Mouse (Mus musculus) stomach, embryonic 15.5 days (tissue): Measurements from ENCODE around the gene Pnmal2. TPM values are rescaled to one million over a fixed set of nuclear protein-coding genes. Genes with fewer than 3 reads are reported as not detected.
A peak's percentile ranks its signal among the peaks of the same experiment; 100 is the strongest.

Experiments used
- ATAC-seq: fragments of 200-750 bp; cut with Nextera tagmentation; 2 replicates; pipeline ENCODE4 v1.8.0; 2017; ENCODE audit warnings: low read depth, moderate number of reproducible peaks, moderate TSS enrichment; ENCODE audit not compliant: insufficient read depth, low FRiP score
- H3K27ac ChIP-seq: fragments of 300-500 bp; sonication (generic); 2 replicates; pipeline ENCODE4 v1.5.1; 2015; ENCODE audit warnings: mild to moderate bottlenecking, inconsistent platforms
- H3K27me3 ChIP-seq: fragments of 300-500 bp; sonication (generic); replicated peaks from 2 replicates; pipeline ENCODE4 v1.6.1; 2015; ENCODE audit warnings: inconsistent platforms
- H3K36me3 ChIP-seq: fragments of 300-500 bp; sonication (generic); 2 replicates; pipeline ENCODE4 v1.6.1; 2015; ENCODE audit warnings: inconsistent platforms
- H3K4me1 ChIP-seq: fragments of 300-500 bp; sonication (generic); 2 replicates; pipeline ENCODE4 v1.6.1; 2015; ENCODE audit warnings: inconsistent platforms
- H3K4me2 ChIP-seq: fragments of 300-500 bp; sonication (generic); 2 replicates; pipeline ENCODE4 v1.6.1; 2015; ENCODE audit warnings: mild to moderate bottlenecking, inconsistent platforms
- H3K4me3 ChIP-seq: fragments of 300-500 bp; sonication (generic); replicated peaks from 2 replicates; pipeline ENCODE4 v1.5.1; 2015; ENCODE audit warnings: inconsistent platforms
- H3K9ac ChIP-seq: fragments of 300-500 bp; sonication (generic); 2 replicates; pipeline ENCODE4 v1.6.1; 2015; ENCODE audit warnings: inconsistent platforms
- H3K9me3 ChIP-seq: fragments of 300-500 bp; sonication (generic); 2 replicates; pipeline ENCODE4 v1.6.1; 2016; ENCODE audit warnings: inconsistent platforms
- WGBS: fragments of 180-500 bp; shearing (Covaris S2); methylation state at CpG from one replicate; pipeline ENCODE4 v1.1.7; 2015; 5-methylcytosine and 5-hydroxymethylcytosine counted together
- polyA plus RNA-seq: library from polyadenylated mRNA; unstranded; fragments of >200 nt; fragmentation: Nextera tagmentation; extraction: Ambion mirVana; gene quantifications from 2 replicates; pipeline ENCODE4 v1.2.1, GENCODE M21; 2015

The Pnmal2 gene
- polyA plus RNA-seq, 1 experiment from 2014 or later, result 10.2 TPM

DNA sequence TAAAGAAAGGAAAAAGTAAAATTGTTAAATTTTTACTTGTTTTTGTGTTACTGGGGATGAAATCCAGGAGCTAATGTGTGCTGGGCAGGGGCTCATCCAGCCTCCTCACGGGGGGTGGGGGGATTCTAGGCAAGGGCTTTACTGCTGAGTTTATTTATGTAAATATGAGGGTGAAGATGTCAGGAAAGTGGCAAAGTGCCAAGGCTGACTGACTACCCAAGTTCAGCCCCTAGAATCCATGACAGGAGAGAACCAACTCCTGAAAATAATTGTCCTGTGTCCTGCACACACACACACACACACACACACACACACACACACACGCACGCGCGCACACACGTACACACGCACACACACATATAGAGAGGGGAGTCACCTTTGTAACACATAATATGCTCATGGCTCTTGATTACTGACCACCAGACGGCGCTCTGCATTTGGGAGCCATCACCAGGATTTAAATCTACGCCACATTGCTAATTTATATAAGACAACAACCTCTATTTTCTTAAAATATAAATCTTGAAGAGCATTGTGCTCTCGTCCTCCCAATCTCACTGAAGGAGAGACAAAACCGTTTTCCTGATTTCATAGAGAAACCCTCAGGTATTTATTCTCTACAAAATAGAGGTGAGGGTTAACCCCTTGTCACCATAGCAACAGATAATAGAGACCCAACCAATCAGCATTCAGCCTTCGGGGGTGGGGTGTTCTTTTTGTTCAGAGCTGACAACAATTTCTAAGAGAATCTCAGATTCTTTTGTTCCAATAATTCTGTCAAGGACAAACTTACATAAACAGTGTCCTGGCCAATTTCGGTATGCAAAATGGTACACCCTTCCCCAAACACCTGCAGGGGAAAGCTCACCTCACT is 11.5 kb upstream of the Pnmal2 start:
- Histone ChIP-seq H3K9me3 (no peaks in the 10 kb centered on the region), H3K27ac (no peak overlapping the region), H3K4me3 (no peak overlapping the region), H3K9ac (no peak overlapping the region), H3K4me2 (no peak overlapping the region), H3K36me3 (no peaks in the 10 kb centered on the region), H3K4me1 (no peaks in the 10 kb centered on the region), H3K27me3 (no peaks in the 10 kb centered on the region)
- ATAC-seq, result no peak
- 39% methylated on average over 14 of the region's 14 CpGs for WGBS

DNA sequence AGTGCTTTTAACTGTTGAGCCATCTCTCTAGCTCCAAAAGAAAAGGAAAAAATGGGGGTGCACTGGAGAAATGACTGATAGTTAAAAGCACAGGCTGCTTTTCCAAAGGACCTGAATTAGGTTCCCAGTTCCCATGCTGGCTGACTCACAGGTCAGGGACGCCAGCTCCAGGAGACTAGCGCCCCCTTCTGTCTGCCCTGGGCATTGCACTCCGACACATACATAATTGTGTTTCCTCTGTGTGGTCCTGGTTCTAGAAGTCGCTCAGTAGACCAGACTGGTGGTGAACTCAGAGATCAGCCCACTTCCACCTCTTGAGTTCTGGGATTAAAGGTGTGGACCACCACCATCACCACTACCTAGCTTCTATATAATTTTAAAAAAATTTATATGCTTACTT is 7.2 kb upstream of the Pnmal2 start:
- ATAC-seq, result no peak
- WGBS, result 47% methylated on average over 4 of the region's 4 CpGs

DNA sequence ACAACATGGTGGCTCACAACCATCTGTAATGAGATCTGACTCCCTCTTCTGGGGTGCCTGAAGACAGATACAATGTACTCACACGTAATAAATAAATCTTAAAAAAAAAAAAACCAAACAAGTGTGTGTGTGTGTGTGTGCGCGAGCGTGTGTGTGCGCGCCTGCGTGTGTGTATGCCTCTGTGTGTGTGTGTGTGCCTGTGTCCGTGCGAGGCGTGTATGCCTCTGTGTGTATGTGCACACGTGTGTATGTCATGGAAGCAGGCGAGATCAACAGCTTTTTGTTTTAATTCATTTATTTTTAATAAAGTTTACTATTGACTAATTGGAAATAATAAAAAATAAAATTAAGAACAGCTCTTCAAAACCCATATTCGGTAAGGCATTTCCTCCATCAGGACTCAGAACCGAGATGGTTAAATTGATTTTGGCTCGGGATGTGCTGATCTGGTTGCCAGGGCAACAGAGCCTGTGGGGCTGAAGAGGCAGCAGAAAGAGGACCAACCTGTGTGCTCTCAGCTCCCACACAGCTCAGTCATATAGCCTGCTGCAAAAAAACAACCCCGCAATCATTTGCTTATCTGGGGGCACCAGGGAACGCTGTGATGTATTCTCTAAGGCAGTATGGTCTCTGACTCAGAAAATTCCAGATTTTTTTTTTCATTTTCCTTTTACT is 6.2 kb upstream of the Pnmal2 start:
- H3K4me2 ChIP-seq, result no peak overlapping the region
- 71% methylated on average over 17 of the region's 17 CpGs for WGBS
- H3K9ac ChIP-seq, result no peak overlapping the region
- no peaks in the 10 kb centered on the region for H3K27me3 ChIP-seq
- H3K36me3 ChIP-seq, result no peaks in the 10 kb centered on the region
- H3K4me3 ChIP-seq, result no peak overlapping the region
- H3K9me3 ChIP-seq, result no peaks in the 10 kb centered on the region
- H3K4me1 ChIP-seq, result peaks cover 7% of the 10 kb centered on the region; the same call in 1 of the 2 replicates
- H3K27ac ChIP-seq, result no peak overlapping the region
- no peak for ATAC-seq

More for the DNA sequence above, 7.2 kb upstream of the Pnmal2 start:
- Histone ChIP-seq H3K4me2 (no peak overlapping the region), H3K4me1 (peaks cover 7% of the 10 kb centered on the region; the same call in 1 of the 2 replicates), H3K36me3 (no peaks in the 10 kb centered on the region), H3K9ac (no peak overlapping the region), H3K27ac (no peak overlapping the region), H3K9me3 (no peaks in the 10 kb centered on the region), H3K4me3 (no peak overlapping the region), H3K27me3 (no peaks in the 10 kb centered on the region)

DNA sequence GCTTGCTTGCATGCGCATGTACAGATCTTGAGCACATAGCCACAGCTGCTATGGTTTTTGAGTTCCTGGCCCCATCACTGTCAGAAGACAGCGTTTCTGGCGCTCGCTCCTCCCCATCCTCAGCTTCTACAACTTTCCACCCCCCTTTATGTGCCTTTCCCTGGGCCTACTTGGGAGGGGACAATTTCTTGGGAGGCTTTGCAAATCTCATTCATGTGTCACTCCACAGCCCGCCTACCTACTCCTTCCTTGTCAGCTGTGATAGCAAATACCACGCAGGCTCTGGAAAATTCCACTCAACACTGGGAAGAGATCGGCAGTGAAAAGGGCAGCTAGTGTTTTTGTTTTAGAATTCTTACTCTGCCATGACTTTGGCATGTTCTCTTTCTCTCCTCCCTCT is 4.2 kb upstream of the Pnmal2 start:
- H3K9me3 ChIP-seq, result no peaks in the 10 kb centered on the region
- H3K36me3 ChIP-seq, result no peaks in the 10 kb centered on the region
- peak overlapping the region; percentile 49 for H3K27ac ChIP-seq
- no peak overlapping the region for H3K9ac ChIP-seq
- H3K27me3 ChIP-seq, result peaks cover 2% of the 10 kb centered on the region; the same call in 1 of the 2 replicates
- ATAC-seq, result no peak
- H3K4me2 ChIP-seq, result 0 out of 2 replicates have a peak overlapping the region, but pooled peaks have one; percentile 11
- WGBS, result 31% methylated on average over 7 of the region's 7 CpGs
- H3K4me1 ChIP-seq, result peaks cover 13% of the 10 kb centered on the region
- no peak overlapping the region for H3K4me3 ChIP-seq

DNA sequence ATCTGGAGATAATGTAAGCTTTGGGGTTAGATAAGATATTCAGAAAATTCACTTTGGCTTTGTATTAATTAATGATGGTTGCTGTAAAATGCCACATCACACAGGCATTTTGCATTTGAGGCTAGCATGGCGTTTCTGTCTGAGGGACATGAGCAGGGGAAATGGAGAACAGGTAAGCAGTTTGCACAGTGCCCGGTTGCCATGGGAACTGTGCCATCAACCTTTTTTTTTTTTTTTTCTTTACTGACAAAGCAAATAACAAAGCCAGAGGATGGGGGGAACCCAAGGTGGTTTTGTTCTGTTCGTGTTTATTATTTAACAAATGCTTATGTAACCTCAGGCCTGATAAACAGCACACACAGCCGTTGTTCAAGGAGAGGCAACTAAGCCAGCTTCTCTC is 1.6 kb upstream of the Pnmal2 start:
- Histone ChIP-seq H3K9ac (no peak overlapping the region), H3K4me2 (no peak overlapping the region), H3K27me3 (peaks cover 22% of the 10 kb centered on the region; the same call in 1 of the 2 replicates), H3K4me3 (no peak overlapping the region), H3K27ac (no peak overlapping the region), H3K4me1 (peaks cover 33% of the 10 kb centered on the region), H3K9me3 (no peaks in the 10 kb centered on the region), H3K36me3 (no peaks in the 10 kb centered on the region)
- no peak for ATAC-seq
- 50% methylated on average over 4 of the region's 4 CpGs for WGBS

DNA sequence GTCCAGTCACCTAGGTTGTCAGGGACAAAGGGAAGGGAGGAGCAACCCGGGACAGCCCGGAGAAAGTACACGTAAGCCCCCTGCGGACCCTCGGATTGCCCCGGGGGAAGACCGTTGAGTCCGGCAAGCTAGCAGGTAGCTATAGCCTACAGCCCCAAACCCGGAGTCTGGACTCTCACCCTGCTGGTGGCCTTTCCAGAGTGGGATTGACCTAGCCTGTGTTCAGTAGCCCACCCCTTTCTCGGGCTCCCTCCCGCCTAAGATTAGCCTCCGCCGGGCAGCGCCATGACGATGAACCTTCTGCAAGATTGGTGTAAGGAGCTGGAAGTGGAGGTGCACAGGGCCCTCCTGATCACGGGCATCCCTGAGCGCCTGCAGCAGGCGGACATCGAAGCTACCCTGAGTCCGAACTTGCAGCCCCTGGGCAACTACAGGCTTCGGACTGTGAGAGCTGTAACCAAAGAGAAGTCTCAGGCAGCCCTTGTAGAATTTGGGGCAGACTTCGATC is 380 bp downstream of the Pnmal2 start:
- 3% methylated on average over 22 of the region's 22 CpGs for WGBS
- Histone ChIP-seq H3K27me3 (peaks cover 37% of the 10 kb centered on the region), H3K9me3 (no peaks in the 10 kb centered on the region), H3K9ac (peak overlapping the region; percentile 45), H3K4me1 (peaks cover 48% of the 10 kb centered on the region), H3K4me3 (peak overlapping the region; percentile 54), H3K27ac (no peak overlapping the region; the same call in 1 of the 2 replicates), H3K4me2 (peak overlapping the region; percentile 80), H3K36me3 (no peaks in the 10 kb centered on the region)
- no peak for ATAC-seq

DNA sequence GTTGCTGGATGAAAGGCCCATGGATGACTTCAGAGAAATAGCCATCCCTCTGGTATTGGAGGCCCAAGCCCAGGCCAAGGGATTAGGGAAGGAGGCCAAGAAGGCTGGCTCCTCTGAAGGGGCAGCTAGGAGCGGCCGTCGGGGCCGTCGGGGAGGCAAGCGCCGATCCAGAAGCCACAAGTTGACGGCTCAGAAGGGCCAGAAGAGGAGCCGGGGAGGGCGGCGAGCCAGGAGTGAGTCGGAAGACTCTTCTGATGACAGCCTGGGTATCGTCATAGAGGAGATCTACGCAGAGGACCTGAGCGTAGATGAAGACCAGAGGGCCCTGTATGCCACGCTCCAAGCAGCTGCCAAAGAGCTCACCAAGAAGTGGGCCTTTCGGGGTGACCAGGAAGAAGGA is 937 bp downstream of the Pnmal2 start:
- Histone ChIP-seq H3K9me3 (no peaks in the 10 kb centered on the region), H3K36me3 (no peaks in the 10 kb centered on the region), H3K4me3 (peak overlapping the region; percentile 54), H3K9ac (0 out of 2 replicates have a peak overlapping the region, but pooled peaks have one; percentile 45), H3K4me1 (peaks cover 47% of the 10 kb centered on the region), H3K27ac (no peak overlapping the region), H3K27me3 (peaks cover 37% of the 10 kb centered on the region), H3K4me2 (peak overlapping the region; percentile 80)
- WGBS, result 27% methylated on average over 17 of the region's 17 CpGs
- no peak for ATAC-seq

DNA sequence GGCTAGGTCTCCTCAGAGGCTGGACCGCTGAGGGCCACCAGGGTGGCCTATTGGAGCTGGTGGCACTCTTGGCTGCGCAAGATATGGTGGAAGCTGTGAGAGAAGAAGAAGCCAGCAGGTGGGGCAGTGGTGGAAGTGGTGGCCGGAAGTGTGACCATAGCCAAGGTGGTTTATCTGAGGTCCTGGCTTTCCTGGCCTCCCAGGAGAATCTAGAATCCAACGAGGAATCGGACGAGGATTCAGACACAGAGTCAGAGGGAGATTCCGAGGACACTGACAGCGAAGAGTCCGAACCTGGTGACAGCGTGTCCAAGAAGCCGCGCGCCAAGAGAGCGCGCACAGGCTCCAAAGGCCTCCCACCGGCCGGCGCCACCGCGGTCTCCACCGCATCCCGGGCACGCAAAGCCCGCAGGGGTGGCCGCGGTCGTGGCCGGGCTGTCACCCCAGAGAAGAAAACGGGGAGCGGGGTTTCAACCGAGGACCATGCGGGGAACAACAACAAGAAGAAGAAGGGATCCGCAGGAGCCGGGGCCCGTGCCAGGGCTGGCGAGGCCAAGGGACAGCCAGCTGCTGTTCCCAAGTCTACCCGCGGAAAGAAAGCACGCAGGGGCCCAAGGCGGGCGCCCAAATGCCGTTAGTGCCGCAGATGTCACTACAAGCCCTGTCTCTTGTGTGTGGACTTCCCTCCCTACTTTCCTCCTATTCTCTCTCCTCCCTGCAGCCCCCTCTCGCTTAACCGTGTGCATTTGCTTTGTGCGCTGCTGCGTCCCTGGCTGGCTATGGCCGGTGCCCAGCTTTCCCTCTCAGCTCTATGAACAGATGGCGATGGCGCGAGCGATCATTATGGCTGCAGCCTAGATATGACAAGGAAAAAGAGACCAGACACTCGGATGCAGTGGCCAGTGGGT is 2.2 kb downstream of the Pnmal2 start:
- Histone ChIP-seq H3K9me3 (no peaks in the 10 kb centered on the region), H3K36me3 (no peaks in the 10 kb centered on the region), H3K4me1 (peaks cover 48% of the 10 kb centered on the region), H3K4me3 (peak overlapping the region; percentile 29), H3K9ac (no peak overlapping the region; the same call in 1 of the 2 replicates), H3K4me2 (peak overlapping the region; percentile 61), H3K27me3 (peaks cover 37% of the 10 kb centered on the region), H3K27ac (0 out of 2 replicates have a peak overlapping the region, but pooled peaks have one; percentile 17)
- 17% methylated on average over 51 of the region's 53 CpGs for WGBS
- no peak for ATAC-seq

DNA sequence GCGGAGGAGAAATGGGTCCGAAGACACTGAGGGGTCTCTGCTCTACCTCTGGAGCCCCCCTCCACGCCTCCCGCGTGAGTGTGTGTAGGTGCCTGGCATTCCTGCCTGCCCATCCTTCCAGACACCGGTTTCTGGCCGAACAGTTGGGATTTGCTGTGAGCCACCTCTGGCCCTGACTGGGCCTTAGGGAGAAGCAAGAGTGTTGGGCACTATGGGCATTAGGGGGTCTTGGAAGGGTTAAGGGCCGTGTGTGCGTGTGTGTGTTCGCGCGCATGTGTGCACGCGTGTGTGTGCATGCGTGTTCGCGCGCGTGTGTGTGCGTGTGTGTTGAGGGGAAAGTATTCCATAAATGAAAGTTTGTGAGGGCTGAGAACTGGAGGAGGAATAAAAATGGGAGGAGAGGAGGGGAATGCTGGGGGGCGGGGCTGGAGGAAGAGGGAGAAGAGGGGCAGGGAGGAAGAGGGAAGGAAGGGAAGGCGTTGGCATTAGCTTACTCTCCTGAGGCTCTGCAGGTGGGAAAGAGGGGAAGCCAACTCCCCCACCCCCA is 2.9 kb downstream of the Pnmal2 start:
- no peak overlapping the region for H3K9ac ChIP-seq
- no peak for ATAC-seq

DNA sequence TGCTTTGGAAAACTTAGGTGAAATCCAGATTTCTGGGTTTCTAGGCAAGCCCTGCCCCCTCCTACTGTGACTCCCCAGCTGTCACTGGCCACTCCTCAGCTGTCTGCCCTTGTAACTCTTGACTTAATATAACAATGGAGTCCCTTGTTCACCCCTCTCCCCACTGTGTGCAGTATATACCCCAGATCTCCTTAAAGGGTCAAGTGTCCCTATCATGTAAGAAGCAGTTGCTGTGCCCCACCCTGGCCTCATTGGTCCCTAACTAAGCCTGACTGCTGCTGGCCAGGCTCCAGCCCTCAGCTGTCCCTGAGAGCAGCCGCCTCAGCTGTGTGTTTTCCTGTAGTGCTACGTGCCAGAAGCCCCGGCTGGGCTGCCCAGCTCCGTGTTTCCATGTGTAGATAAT is 3.5 kb downstream of the Pnmal2 start:
- Histone ChIP-seq H3K4me3 (no peak overlapping the region), H3K4me1 (peaks cover 48% of the 10 kb centered on the region), H3K9ac (no peak overlapping the region), H3K27me3 (peaks cover 37% of the 10 kb centered on the region), H3K27ac (peak overlapping the region; percentile 64; the same call in 1 of the 2 replicates), H3K36me3 (no peaks in the 10 kb centered on the region), H3K9me3 (no peaks in the 10 kb centered on the region), H3K4me2 (peak overlapping the region; percentile 61)
- 0% methylated on average over 4 of the region's 4 CpGs for WGBS
- peak; percentile 52 for ATAC-seq

More for the DNA sequence above, 2.9 kb downstream of the Pnmal2 start:
- Histone ChIP-seq H3K36me3 (no peaks in the 10 kb centered on the region), H3K9me3 (no peaks in the 10 kb centered on the region), H3K27ac (0 out of 2 replicates have a peak overlapping the region, but pooled peaks have one; percentile 17), H3K4me3 (peak overlapping the region; percentile 29; the same call in 1 of the 2 replicates), H3K27me3 (peaks cover 37% of the 10 kb centered on the region), H3K4me1 (peaks cover 48% of the 10 kb centered on the region), H3K4me2 (peak overlapping the region; percentile 61)
- 23% methylated on average over 20 of the region's 22 CpGs for WGBS
